In genomic region chr7:64839801-64840575, GRCm38 (mm10) we compare ENCODE assay signal across 9 mouse cellular contexts. TPM values are rescaled to one million over a fixed set of nuclear protein-coding genes. Genes with fewer than 3 reads are reported as not detected.
A peak's percentile ranks its signal among the peaks of the same experiment; 100 is the strongest.
DNase-seq lines count a peak whose midpoint lies in the region; ATAC-seq and TF ChIP-seq lines count a peak whose summit lies in the region.
"Had no signal": no experiment of that assay in that cellular context is flagged by ENCODE, and none has a peak within 500 bp of the region (broad histone marks: within the 10 kb centered on the region; RNA-seq: fewer than 3 reads in every experiment).

No protein-coding gene starts in this region.

- H3K4me3 ChIP-seq in CH12.LX (replicated peaks in 1 of 3; ENCODE audit: low read depth in 2 of 3, low read length in 2 of 3, poor library complexity in 1 of 3) = peak overlapping the region; percentile 11 to 40 (median 32)
- H3K4me3 ChIP-seq in gastrocnemius, adult 2 months = peak overlapping the region; percentile 59
- H3K4me3 ChIP-seq in hindbrain, embryonic 15.5 days = peak overlapping the region; percentile 16; the same call in 1 of the 2 replicates

- peak in 1 of 2 experiments; percentile 70; a peak in 2 of 4 replicates for TF ChIP-seq CTCF in CH12.LX (conservative IDR thresholded peaks at IDR 0.05 in 1 of 2, IDR thresholded peaks at IDR 0.05 in 1 of 2; ENCODE audit: low read depth in 2 of 2, low read length in 2 of 2)
- peak; percentile 45 for TF ChIP-seq CTCF in gastrocnemius, adult 2 months (IDR thresholded peaks at IDR 0.05)

- peaks cover 0 to 47% of the 10 kb centered on the region in 2 experiments; a peak in 3 of 4 replicates for H3K4me1 ChIP-seq in CH12.LX (ENCODE audit: control insufficient read depth in 1 of 2, insufficient read depth in 2 of 2)
- H3K4me1 ChIP-seq in hindbrain, embryonic 15.5 days (replicated peaks) = peaks cover 25% of the 10 kb centered on the region

- H3K9me3 ChIP-seq in CH12.LX (replicated peaks; ENCODE audit: low read length) = no peaks in the 10 kb centered on the region
- H3K9me3 ChIP-seq in hindbrain, embryonic 15.5 days = no peaks in the 10 kb centered on the region

- in situ Hi-C loops in CH12.LX (cut with MboI; ENCODE audit: low pct_ligation_motif_present, low pct_unique_long_range_greater_than_20kb, low sequenced_read_pairs) = no loop called here

- H3K4me2 ChIP-seq in CH12.LX (ENCODE audit: insufficient read depth, low read depth, poor library complexity, severe bottlenecking) = peak overlapping the region; percentile 78
- peak overlapping the region; percentile 52 for H3K4me2 ChIP-seq in hindbrain, embryonic 15.5 days

- peak; percentile 55; the same call in 1 of the 2 replicates for TF ChIP-seq POLR2A in CH12.LX (IDR thresholded peaks at IDR 0.05; ENCODE audit: low read depth, low read length)

- no peaks in the 10 kb centered on the region for H3K36me3 ChIP-seq in CH12.LX (replicated peaks in 1 of 2; ENCODE audit: control insufficient read depth in 1 of 2, insufficient read depth in 1 of 2, low read length in 1 of 2)
- H3K36me3 ChIP-seq in hindbrain, embryonic 15.5 days = no peaks in the 10 kb centered on the region

- no peak for TF ChIP-seq EP300 in CH12.LX (IDR thresholded peaks at IDR 0.05; ENCODE audit: low read length)

- H3K27me3 ChIP-seq in CH12.LX (replicated peaks) = no peaks in the 10 kb centered on the region
- no peaks in the 10 kb centered on the region for H3K27me3 ChIP-seq in hindbrain, embryonic 15.5 days

- no peak overlapping the region for H3K9ac ChIP-seq in CH12.LX (ENCODE audit: insufficient read depth, low read depth)
- no peak overlapping the region for H3K9ac ChIP-seq in hindbrain, embryonic 15.5 days

- H3K27ac ChIP-seq in CH12.LX (ENCODE audit: insufficient read depth, low read depth) = no peak overlapping the region
- H3K27ac ChIP-seq in gastrocnemius, adult 2 months = peak overlapping the region; percentile 40
- H3K27ac ChIP-seq in hindbrain, embryonic 15.5 days (replicated peaks) = peak overlapping the region; percentile 58; the same call in 1 of the 2 replicates
- H3K27ac ChIP-seq: macrophage had no signal

- WGBS in hindbrain, embryonic 15.5 days = 2% methylated on average over 21 of the region's 21 CpGs

- dilution Hi-C loops in CH12.LX (cut with MboI; ENCODE audit: extremely low pct_ligation_motif_present, extremely low pct_unique_long_range_greater_than_20kb, low sequenced_read_pairs) = no loop called here

- intact Hi-C loops in gastrocnemius, adult 2 months (cut with DNase I) = no loop called here

- peak; percentile 53 for TF ChIP-seq RAD21 in CH12.LX (IDR thresholded peaks at IDR 0.05; ENCODE audit: low read depth, low read length)

- no peaks in the 10 kb centered on the region for H3K79me2 ChIP-seq in CH12.LX (replicated peaks; ENCODE audit: control insufficient read depth, extremely low read depth, insufficient read depth, poor library complexity, severe bottlenecking)

- peak; percentile 74 for ATAC-seq in hindbrain, embryonic 15.5 days (ENCODE audit: low FRiP score, low read depth)

- DNase-seq in CH12.LX (ENCODE audit: extremely low read depth) = peak; percentile 87
- peak; percentile 10 for DNase-seq in cerebellum, adult 9-10 months
- peak; percentile 53 for DNase-seq in gastrocnemius, adult 2 months
- peak; percentile 50 to 66 for DNase-seq in layer of hippocampus, postnatal 36 days
- DNase-seq in lung, postnatal 10 days = peak; percentile 83
- peak; percentile 59 for DNase-seq in right cerebral cortex, adult 18-20 months
- DNase-seq in c-Kit-positive CD71-positive TER-119-positive erythroid progenitor cells, embryonic 14.5 days (ENCODE audit: low spot score) = no peak

TF ChIP-seq in CH12.LX, 34 proteins besides CTCF, POLR2A, EP300 and RAD21:
- TF ChIP-seq TCF12 (IDR thresholded peaks at IDR 0.05; ENCODE audit: low read depth, low read length) (peak; percentile 32; the same call in 1 of the 2 replicates), E2F4 (IDR thresholded peaks at IDR 0.05; ENCODE audit: insufficient replicate concordance, low read depth, low read length) (no peak), NELFE (IDR thresholded peaks at IDR 0.05; ENCODE audit: low read depth, low read length) (no peak), MEF2A (IDR thresholded peaks at IDR 0.05; ENCODE audit: borderline replicate concordance, low read depth, low read length) (no peak; the same call in 1 of the 2 replicates), ZNF384 (IDR thresholded peaks at IDR 0.05; ENCODE audit: low read depth, low read length) (no peak), KAT2A (IDR thresholded peaks at IDR 0.05; ENCODE audit: insufficient replicate concordance, low read length) (no peak), MYC (IDR thresholded peaks at IDR 0.05; ENCODE audit: low read depth, low read length) (0 out of 2 replicates have a peak, but pooled peaks have one; percentile 12), CHD2 (IDR thresholded peaks at IDR 0.05; ENCODE audit: low read length) (peak; percentile 64; the same call in 1 of the 2 replicates), ZKSCAN1 (IDR thresholded peaks at IDR 0.05; ENCODE audit: borderline replicate concordance, low read depth, low read length) (no peak), PAX5 (IDR thresholded peaks at IDR 0.05; ENCODE audit: low read length) (no peak), JUND (conservative IDR thresholded peaks at IDR 0.05; ENCODE audit: low read depth, low read length) (no peak), NRF1 (IDR thresholded peaks at IDR 0.05; ENCODE audit: low read depth, low read length) (0 out of 2 replicates have a peak, but pooled peaks have one; percentile 18), ETS1 (conservative IDR thresholded peaks at IDR 0.05; ENCODE audit: low read depth, low read length) (peak; percentile 27; the same call in 1 of the 2 replicates), ZMIZ1 (IDR thresholded peaks at IDR 0.05; ENCODE audit: low read depth, low read length) (peak; percentile 45; the same call in 1 of the 2 replicates), SIN3A (IDR thresholded peaks at IDR 0.05; ENCODE audit: low read length) (peak; percentile 63), GABPA (IDR thresholded peaks at IDR 0.05; ENCODE audit: insufficient replicate concordance, low read depth, low read length) (no peak), USF1 (IDR thresholded peaks at IDR 0.05; ENCODE audit: low read depth, low read length) (no peak), ZC3H11A (IDR thresholded peaks at IDR 0.05; ENCODE audit: low read depth, low read length) (no peak), IRF4 (IDR thresholded peaks at IDR 0.05; ENCODE audit: low read depth, low read length) (peak; percentile 19; the same call in 1 of the 2 replicates), MAFK (IDR thresholded peaks at IDR 0.05; ENCODE audit: insufficient replicate concordance, low read length) (no peak), UBTF (IDR thresholded peaks at IDR 0.05; ENCODE audit: low read depth, low read length) (no peak), JUN (IDR thresholded peaks at IDR 0.05; ENCODE audit: insufficient read depth, low read depth, low read length) (no peak), MAZ (IDR thresholded peaks at IDR 0.05; ENCODE audit: low read depth, low read length) (peak; percentile 40; the same call in 1 of the 2 replicates), POLR2AphosphoS2 (IDR thresholded peaks at IDR 0.05; ENCODE audit: low read depth, low read length) (no peak), TBP (conservative IDR thresholded peaks at IDR 0.05; ENCODE audit: low read depth, low read length) (0 out of 2 replicates have a peak, but pooled peaks have one; percentile 40), MAX (IDR thresholded peaks at IDR 0.05; ENCODE audit: low read length) (no peak; the same call in 1 of the 2 replicates), SMC3 (IDR thresholded peaks at IDR 0.05; ENCODE audit: low read depth, low read length) (peak; percentile 72), MXI1 (IDR thresholded peaks at IDR 0.05; ENCODE audit: low read depth, low read length) (peak; percentile 56; the same call in 1 of the 2 replicates), RCOR1 (conservative IDR thresholded peaks at IDR 0.05; ENCODE audit: low read depth, low read length) (no peak), USF2 (conservative IDR thresholded peaks at IDR 0.05; ENCODE audit: low read depth, low read length) (no peak), BHLHE40 (IDR thresholded peaks at IDR 0.05; ENCODE audit: low read depth, low read length) (no peak), ELF1 (IDR thresholded peaks at IDR 0.05; ENCODE audit: low read depth, low read length) (0 out of 2 replicates have a peak, but pooled peaks have one; percentile 23), HCFC1 (IDR thresholded peaks at IDR 0.05; ENCODE audit: low read depth, low read length) (no peak; the same call in 1 of the 2 replicates), CHD1 (IDR thresholded peaks at IDR 0.05; ENCODE audit: low read depth, low read length) (0 out of 2 replicates have a peak, but pooled peaks have one; percentile 51)

RNA-seq across cellular contexts. Expression of gene Nsmce3, which starts 32.8 kb away (rescaled TPM):
- total RNA-seq in CH12.LX (2012; rRNA removed) = 7.7 and 8.1 TPM in 2 replicates
- total RNA-seq in CH12.LX (2014; rRNA removed) = 9.0 and 9.1 TPM in 2 replicates
- 5.8 and 6.4 TPM in 2 replicates for polyA plus RNA-seq in CH12.LX (2012; ENCODE audit: insufficient read length, low read depth)
- 1 to 10 TPM; 2.2 to 2.7 TPM for total RNA-seq in gastrocnemius, adult 2 months (2021)
- 10.3 and 11.5 TPM in 2 replicates for polyA plus RNA-seq in hindbrain, embryonic 15.5 days (2015; fragmentation: Nextera tagmentation; extraction: Ambion mirVana)
- total RNA-seq in layer of hippocampus, postnatal 36 days (2021) = 10 to 100 TPM; 18.6 to 19.0 TPM
